Mouse (Mus musculus) liver, embryonic 11.5 days (tissue): ENCODE measurements around the gene Ccdc66. TPM values are rescaled to one million over a fixed set of nuclear protein-coding genes. Genes with fewer than 3 reads are reported as not detected.

Experiments
- ATAC-seq: fragments of 200-750 bp; cut with Nextera tagmentation; replicated peaks from 2 replicates; pipeline ENCODE4 v1.8.0; 2017; ENCODE audit warnings: moderate number of reproducible peaks, mild to moderate bottlenecking, moderate TSS enrichment, moderate library complexity; ENCODE audit not compliant: low FRiP score
- DNase-seq: peaks from one replicate; pipeline ENCODE4 v3.0.0-alpha.2; 2017; ENCODE audit warnings: low spot score
- H3K27ac ChIP-seq: fragments of 300-500 bp; sonication (generic); 2 replicates; pipeline ENCODE4 v1.5.1; 2014; ENCODE audit warnings: mild to moderate bottlenecking, low read depth, low read length, control low read depth
- H3K27me3 ChIP-seq: fragments of 300-500 bp; sonication (generic); replicated peaks from 2 replicates; pipeline ENCODE4 v1.6.1; 2014; ENCODE audit warnings: low read length, mixed read lengths; ENCODE audit not compliant: control insufficient read depth, insufficient read depth
- H3K36me3 ChIP-seq: fragments of 300-500 bp; sonication (generic); 2 replicates; pipeline ENCODE4 v1.6.1; 2014; ENCODE audit warnings: mild to moderate bottlenecking, low read length, moderate library complexity, mixed read lengths; ENCODE audit not compliant: control insufficient read depth, insufficient read depth
- H3K4me1 ChIP-seq: fragments of 300-500 bp; sonication (generic); replicated peaks from 2 replicates; pipeline ENCODE4 v1.6.1; 2014; ENCODE audit warnings: low read length, mixed read lengths; ENCODE audit not compliant: control insufficient read depth, insufficient read depth
- H3K4me2 ChIP-seq: fragments of 300-500 bp; sonication (generic); 2 replicates; pipeline ENCODE4 v1.6.1; 2014; ENCODE audit warnings: mild to moderate bottlenecking, control low read depth, moderate library complexity
- H3K4me3 ChIP-seq: fragments of 300-500 bp; sonication (generic); 2 replicates; pipeline ENCODE4 v1.5.1; 2014; ENCODE audit warnings: low read depth, low read length, control low read depth
- H3K9ac ChIP-seq: fragments of 300-500 bp; sonication (generic); 2 replicates; pipeline ENCODE4 v1.6.1; 2014; ENCODE audit warnings: low read depth, low read length, control low read depth
- H3K9me3 ChIP-seq: fragments of 300-500 bp; sonication (generic); 2 replicates; pipeline ENCODE4 v1.6.1; 2016; ENCODE audit warnings: low read length, inconsistent platforms, mixed read lengths; ENCODE audit not compliant: control insufficient read depth
- WGBS: fragments of 180-500 bp; shearing (Covaris S2); extraction: QIAGEN DNeasy Blood & Tissue Kit; methylation state at CpG from one replicate; pipeline ENCODE4 v1.1.7; 2014; 5-methylcytosine and 5-hydroxymethylcytosine counted together
- polyA plus RNA-seq: library from polyadenylated mRNA; unstranded; fragments of >200 nt; fragmentation: Nextera tagmentation; extraction: Ambion mirVana; gene quantifications from 2 replicates; pipeline ENCODE4 v1.2.1, GENCODE M21; 2014

Gene Ccdc66
- polyA plus RNA-seq = 8.7 and 11.5 TPM in 2 replicates

- Histone ChIP-seq H3K9me3 (no peaks in the 10 kb centered on the region), H3K27me3 (no peaks in the 10 kb centered on the region), H3K4me1 (peaks cover 4% of the 10 kb centered on the region), H3K4me3 (peak within 1 kb of the TSS; percentile 80), H3K4me2 (peak within 1 kb of the TSS; percentile 85), H3K9ac (peak within 1 kb of the TSS; percentile 63), H3K36me3 (no peaks in the 10 kb centered on the region), H3K27ac (peak within 1 kb of the TSS; percentile 53)
- ATAC-seq (peak; percentile 96), DNase-seq (peak; percentile 100)
- under 1% methylated on average over 51 of the region's 51 CpGs for WGBS
These were observed at the start of gene Ccdc66 for GRCm38 (mm10) chr14:27507894-27508643. TSS of gene Ccdc66 (minus strand) at chr14:27508460.

GRCm38 (mm10) chr14:27543838-27544426 lies 35.7 kb upstream of the Ccdc66 start:
- H3K4me3 ChIP-seq = no peak overlapping the region
- no peak for ATAC-seq
- no peaks in the 10 kb centered on the region for H3K27me3 ChIP-seq
- no peak overlapping the region for H3K4me2 ChIP-seq
- H3K9me3 ChIP-seq = no peaks in the 10 kb centered on the region
- DNase-seq = no peak
- H3K27ac ChIP-seq = no peak overlapping the region
- H3K36me3 ChIP-seq = no peaks in the 10 kb centered on the region
- no peak overlapping the region for H3K9ac ChIP-seq
- WGBS = 80% methylated on average over 4 of the region's 4 CpGs
- no peaks in the 10 kb centered on the region for H3K4me1 ChIP-seq

GRCm38 (mm10) chr14:27536441-27536840 lies 28.2 kb upstream of the Ccdc66 start:
- H3K4me3 ChIP-seq = no peak overlapping the region
- ATAC-seq = no peak
- 71% methylated on average over 3 of the region's 3 CpGs for WGBS

GRCm38 (mm10) chr14:27524541-27524940 lies 16.3 kb upstream of the Ccdc66 start:
- no peaks in the 10 kb centered on the region for H3K36me3 ChIP-seq
- H3K27ac ChIP-seq = no peak overlapping the region

More at GRCm38 (mm10) chr14:27536441-27536840, 28.2 kb upstream of the Ccdc66 start:
- Histone ChIP-seq H3K9me3 (no peaks in the 10 kb centered on the region), H3K9ac (no peak overlapping the region), H3K27ac (no peak overlapping the region), H3K4me1 (no peaks in the 10 kb centered on the region), H3K36me3 (no peaks in the 10 kb centered on the region), H3K27me3 (no peaks in the 10 kb centered on the region), H3K4me2 (no peak overlapping the region)
- no peak for DNase-seq

GRCm38 (mm10) chr14:27508644-27509301 lies 513 bp upstream of the Ccdc66 start:
- DNase-seq (no peak), ATAC-seq (peak; percentile 55)
- H3K9ac ChIP-seq = peak overlapping the region; percentile 63
- H3K36me3 ChIP-seq = no peaks in the 10 kb centered on the region
- 31% methylated on average over 15 of the region's 15 CpGs for WGBS
- H3K4me1 ChIP-seq = peaks cover 4% of the 10 kb centered on the region
- peak overlapping the region; percentile 85 for H3K4me2 ChIP-seq
- H3K27ac ChIP-seq = peak overlapping the region; percentile 53
- H3K9me3 ChIP-seq = no peaks in the 10 kb centered on the region
- no peaks in the 10 kb centered on the region for H3K27me3 ChIP-seq
- peak overlapping the region; percentile 80 for H3K4me3 ChIP-seq

More at GRCm38 (mm10) chr14:27524541-27524940, 16.3 kb upstream of the Ccdc66 start:
- no peak overlapping the region for H3K9ac ChIP-seq
- H3K4me3 ChIP-seq = no peak overlapping the region
- no peak overlapping the region for H3K4me2 ChIP-seq
- H3K27me3 ChIP-seq = no peaks in the 10 kb centered on the region
- ATAC-seq = no peak
- no peak for DNase-seq
- H3K4me1 ChIP-seq = no peaks in the 10 kb centered on the region
- no peaks in the 10 kb centered on the region for H3K9me3 ChIP-seq

- WGBS = 89% methylated on average over 4 of the region's 4 CpGs
- Histone ChIP-seq H3K36me3 (no peaks in the 10 kb centered on the region; the same call in 1 of the 2 replicates), H3K4me3 (no peak overlapping the region), H3K27ac (no peak overlapping the region), H3K4me2 (no peak overlapping the region), H3K27me3 (no peaks in the 10 kb centered on the region), H3K4me1 (no peaks in the 10 kb centered on the region), H3K9me3 (no peaks in the 10 kb centered on the region), H3K9ac (no peak overlapping the region)
- ATAC-seq = no peak
- DNase-seq = no peak
These were observed 7.2 kb downstream of the Ccdc66 start for GRCm38 (mm10) chr14:27501096-27501495.

GRCm38 (mm10) chr14:27493516-27493915 lies 14.7 kb downstream of the Ccdc66 start:
- no peak overlapping the region for H3K27ac ChIP-seq
- DNase-seq = no peak
- H3K27me3 ChIP-seq = no peaks in the 10 kb centered on the region
- no peaks in the 10 kb centered on the region for H3K9me3 ChIP-seq
- H3K4me3 ChIP-seq = no peak overlapping the region
- H3K4me1 ChIP-seq = 0 out of 2 replicates have a peak, but pooled peaks cover 2% of the 10 kb centered on the region
- H3K9ac ChIP-seq = no peak overlapping the region
- 94% methylated on average over 4 of the region's 4 CpGs for WGBS
- no peak for ATAC-seq
- H3K36me3 ChIP-seq = peaks cover 21% of the 10 kb centered on the region; the same call in 1 of the 2 replicates
- H3K4me2 ChIP-seq = no peak overlapping the region

- whole genome bisulfite sequencing = 79% methylated on average over 5 of the region's 5 CpGs
- peaks cover 21% of the 10 kb centered on the region; the same call in 1 of the 2 replicates for H3K36me3 ChIP-seq
These were observed 16.9 kb downstream of the Ccdc66 start for GRCm38 (mm10) chr14:27491399-27491798.

More at GRCm38 (mm10) chr14:27491399-27491798, 16.9 kb downstream of the Ccdc66 start:
- Histone ChIP-seq H3K9ac (no peak overlapping the region), H3K27ac (no peak overlapping the region), H3K9me3 (no peaks in the 10 kb centered on the region), H3K4me3 (no peak overlapping the region), H3K27me3 (no peaks in the 10 kb centered on the region), H3K4me2 (no peak overlapping the region), H3K4me1 (0 out of 2 replicates have a peak, but pooled peaks cover 2% of the 10 kb centered on the region)
- DNase-seq (no peak), ATAC-seq (peak; percentile 73)
